Mouse (Mus musculus) myocyte (in vitro differentiated cells): ENCODE data around the gene Opa3.

ENCODE experiments used
- CEBPB ChIP-seq: IDR thresholded peaks from 2 replicates; pipeline ENCODE4 v1.6.1; 2011; ENCODE audit warnings: mild to moderate bottlenecking, moderate library complexity; ENCODE audit not compliant: poor library complexity, insufficient read depth, severe bottlenecking
- E2F4 ChIP-seq: IDR thresholded peaks from one replicate; pipeline ENCODE4 v1.6.1; 2011; ENCODE audit warnings: mild to moderate bottlenecking, control low read depth, moderate library complexity; ENCODE audit not compliant: insufficient read depth
- MAX ChIP-seq: IDR thresholded peaks from one replicate; pipeline ENCODE4 v1.6.1; 2011; ENCODE audit warnings: low read depth, mild to moderate bottlenecking, control low read depth
- MYOG ChIP-seq, 3 experiments: IDR thresholded peaks; one replicate each; pipeline ENCODE4 v1.6.1; 2011; ENCODE audit warnings: control low read depth in 2 of 3, low read depth in 2 of 3, mild to moderate bottlenecking in 2 of 3; ENCODE audit not compliant: insufficient read length in 2 of 3, control insufficient read depth in 1 of 3, insufficient read depth in 1 of 3
- POLR2A ChIP-seq: IDR thresholded peaks from one replicate; pipeline ENCODE4 v1.6.1; 2011; ENCODE audit warnings: low read depth, mild to moderate bottlenecking, control low read depth, moderate library complexity; ENCODE audit not compliant: insufficient read length
- POLR2AphosphoS2 ChIP-seq: IDR thresholded peaks from one replicate; pipeline ENCODE4 v1.6.1; 2011; ENCODE audit warnings: low read depth, control low read depth; ENCODE audit not compliant: insufficient read length
- REST ChIP-seq: IDR thresholded peaks from one replicate; pipeline ENCODE4 v1.6.1; 2011; ENCODE audit warnings: mild to moderate bottlenecking, control low read depth, moderate library complexity; ENCODE audit not compliant: insufficient read depth, insufficient read length
- SRF ChIP-seq: IDR thresholded peaks from one replicate; pipeline ENCODE4 v1.6.1; 2011; ENCODE audit warnings: low read depth; ENCODE audit not compliant: control insufficient read depth, insufficient read length
- TCF12 ChIP-seq: IDR thresholded peaks from one replicate; pipeline ENCODE4 v1.6.1; 2011; ENCODE audit warnings: mild to moderate bottlenecking, control low read depth; ENCODE audit not compliant: poor library complexity, insufficient read depth, severe bottlenecking
- TCF3 ChIP-seq: IDR thresholded peaks from one replicate; pipeline ENCODE4 v1.6.1; 2011; ENCODE audit warnings: low read depth, control low read depth; ENCODE audit not compliant: insufficient read length

GRCm38 (mm10) chr7:19271238-19272172 lies 43.4 kb downstream of the Opa3 start, which contains the start of gene Vasp:
- TF ChIP-seq CEBPB (no peak), POLR2A (peak; percentile 93), TCF12 (no peak), REST (no peak), MAX (no peak), TCF3 (no peak), POLR2AphosphoS2 (peak; percentile 93), E2F4 (peak; percentile 52), MYOG (IDR thresholded peaks at IDR 0.05; ENCODE audit: control insufficient read depth in 1 of 3, insufficient read depth in 1 of 3, insufficient read length in 2 of 3, low read depth in 2 of 3) (no peak), SRF (no peak)
